ENCODE assay signal across 13 mouse cellular contexts in genomic region chr11:7424082-7424471, GRCm38 (mm10).
DNase-seq lines count a peak whose midpoint lies in the region; ATAC-seq lines count a peak whose summit lies in the region.
"Had no signal": no experiment of that assay in that cellular context is flagged by ENCODE, and none has a peak within 500 bp of the region (broad histone marks: within the 10 kb centered on the region; RNA-seq: fewer than 3 reads in every experiment).

No protein-coding gene starts in this region.

- peaks cover 14% of the 10 kb centered on the region for H3K4me1 ChIP-seq in forebrain, embryonic 10.5 days
- peaks cover 6% of the 10 kb centered on the region for H3K4me1 ChIP-seq in forebrain, embryonic 13.5 days
- H3K4me1 ChIP-seq in kidney, embryonic 16.5 days (ENCODE audit: insufficient read depth, low read length): peaks cover 10% of the 10 kb centered on the region

- H3K9ac ChIP-seq in forebrain, embryonic 13.5 days: no peak overlapping the region
- no peak overlapping the region for H3K9ac ChIP-seq in kidney, embryonic 16.5 days (replicated peaks; ENCODE audit: low read length)
- H3K9ac ChIP-seq: hindbrain, embryonic 15.5 days had no signal

- no peak for DNase-seq in forebrain, embryonic 10.5 days (ENCODE audit: extremely low spot score, low spot score)
- DNase-seq in kidney, postnatal 25 days: no peak
- DNase-seq in NIH3T3 (ENCODE audit: low read depth) (peak; percentile 64), MN1 (ENCODE audit: low spot score) (no peak)
- peak; percentile 12 for DNase-seq in kidney, postnatal 10 days
- DNase-seq: thymus, postnatal 14 days had no signal

- no peaks in the 10 kb centered on the region for H3K27me3 ChIP-seq in forebrain, embryonic 10.5 days (ENCODE audit: poor library complexity, severe bottlenecking)
- no peaks in the 10 kb centered on the region for H3K27me3 ChIP-seq in forebrain, embryonic 13.5 days
- H3K27me3 ChIP-seq in kidney, embryonic 16.5 days (ENCODE audit: insufficient read depth, low read length): no peaks in the 10 kb centered on the region
- H3K27me3 ChIP-seq: hindbrain, embryonic 15.5 days had no signal

- H3K4me2 ChIP-seq in forebrain, embryonic 13.5 days: no peak overlapping the region
- no peak overlapping the region for H3K4me2 ChIP-seq in kidney, embryonic 16.5 days (replicated peaks; ENCODE audit: low read depth, low read length)

- peak overlapping the region; percentile 75; the same call in 1 of the 2 replicates for H3K27ac ChIP-seq in forebrain, embryonic 10.5 days
- H3K27ac ChIP-seq in forebrain, embryonic 13.5 days: no peak overlapping the region
- no peak overlapping the region for H3K27ac ChIP-seq in kidney, embryonic 16.5 days (ENCODE audit: low read length)
- H3K27ac ChIP-seq: hindbrain, embryonic 15.5 days had no signal

- H3K36me3 ChIP-seq in forebrain, embryonic 10.5 days (replicated peaks): no peaks in the 10 kb centered on the region
- H3K36me3 ChIP-seq in forebrain, embryonic 13.5 days (ENCODE audit: poor library complexity, severe bottlenecking): no peaks in the 10 kb centered on the region
- no peaks in the 10 kb centered on the region for H3K36me3 ChIP-seq in kidney, embryonic 16.5 days (ENCODE audit: insufficient read depth, low read length)
- H3K36me3 ChIP-seq: G1E; hindbrain, embryonic 15.5 days had no signal

- WGBS in forebrain, embryonic 10.5 days: 64% methylated on average over 5 of the region's 5 CpGs
- WGBS in forebrain, embryonic 13.5 days: 79% methylated on average over 5 of the region's 5 CpGs
- 36% methylated on average over 5 of the region's 5 CpGs for WGBS in kidney, embryonic 16.5 days

- no peaks in the 10 kb centered on the region for H3K9me3 ChIP-seq in forebrain, embryonic 10.5 days
- H3K9me3 ChIP-seq in forebrain, embryonic 13.5 days (replicated peaks): no peaks in the 10 kb centered on the region
- H3K9me3 ChIP-seq in kidney, embryonic 16.5 days (ENCODE audit: low read length): no peaks in the 10 kb centered on the region
- H3K9me3 ChIP-seq: hindbrain, embryonic 15.5 days had no signal

- H3K4me3 ChIP-seq in forebrain, embryonic 10.5 days: no peak overlapping the region
- no peak overlapping the region for H3K4me3 ChIP-seq in forebrain, embryonic 13.5 days
- H3K4me3 ChIP-seq in kidney, embryonic 16.5 days (ENCODE audit: low read length): no peak overlapping the region
- H3K4me3 ChIP-seq: erythroblast, embryonic 14.5 days; hindbrain, embryonic 15.5 days had no signal

- ATAC-seq in forebrain, embryonic 13.5 days: no peak
- ATAC-seq in kidney, embryonic 16.5 days (ENCODE audit: low FRiP score, low TSS enrichment): peak; percentile 27; the same call in 1 of the 2 replicates
- ATAC-seq in megakaryocyte, adult 5-6 weeks (ENCODE audit: poor library complexity, severe bottlenecking): no peak
- ATAC-seq: activated CD4-positive, CD25-positive, alpha-beta regulatory T cell, adult 4 months had no signal

Comparison
In these comparisons a context has a peak if more than half of its experiments do, and no peak if none do; other contexts are left out.
1. DNase-seq: peak in NIH3T3 (single experiment) and kidney, postnatal 10 days (single experiment); none in forebrain, embryonic 10.5 days (single experiment), kidney, postnatal 25 days (0 of 2) and MN1 (single experiment).